Mouse (Mus musculus) urinary bladder, adult 2 months (tissue): ENCODE results near the gene Copz1. TPM values are rescaled to one million over a fixed set of nuclear protein-coding genes. Genes with fewer than 3 reads are reported as not detected.
A peak's percentile ranks its signal among the peaks of the same experiment; 100 is the strongest.

Experiments
- DNase-seq: peaks from one replicate; pipeline ENCODE4 v3.0.0; 2022; ENCODE audit warnings: low spot score
- polyA plus RNA-seq: library from polyadenylated mRNA; depleted of rRNA; stranded (reverse); fragments of >200 nt; gene quantifications from 2 replicates; pipeline ENCODE4 v1.2.3, GENCODE M21; 2012

The Copz1 gene
- polyA plus RNA-seq, 1 experiment = 135 TPM

DNA sequence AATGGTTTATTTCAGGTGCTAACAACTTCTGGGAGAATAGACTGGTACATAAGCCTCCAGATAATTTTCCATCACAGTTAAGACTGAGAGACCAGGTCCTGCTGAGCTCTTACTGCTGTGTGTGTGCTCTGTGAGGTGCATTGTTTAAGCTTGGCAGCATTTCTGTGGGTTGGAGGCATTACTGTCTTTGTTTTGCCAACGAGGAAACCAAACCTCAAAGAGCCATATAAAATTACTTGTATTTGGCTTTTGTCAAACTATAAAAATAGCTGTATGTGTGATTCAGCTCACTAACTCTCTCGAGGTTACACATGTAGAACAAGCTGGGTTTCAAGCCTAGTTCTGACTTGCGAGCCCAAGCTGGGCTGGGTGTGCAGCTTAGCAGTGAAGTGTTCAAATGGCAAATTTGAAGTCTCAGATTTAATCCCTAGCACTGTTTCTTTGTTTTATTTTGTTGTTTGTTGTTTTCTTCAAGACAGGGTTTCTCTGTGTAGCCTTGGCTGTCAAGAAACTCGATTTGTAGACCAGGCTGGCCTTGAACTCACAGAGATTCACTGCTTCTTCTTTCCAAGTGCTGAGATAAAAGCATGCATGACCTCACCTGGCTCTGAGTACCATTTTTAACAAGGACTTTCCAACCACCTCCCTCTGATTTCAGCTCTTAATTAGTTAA, 20.3 kb downstream of the Copz1 start:
- DNase-seq = no peak

DNA sequence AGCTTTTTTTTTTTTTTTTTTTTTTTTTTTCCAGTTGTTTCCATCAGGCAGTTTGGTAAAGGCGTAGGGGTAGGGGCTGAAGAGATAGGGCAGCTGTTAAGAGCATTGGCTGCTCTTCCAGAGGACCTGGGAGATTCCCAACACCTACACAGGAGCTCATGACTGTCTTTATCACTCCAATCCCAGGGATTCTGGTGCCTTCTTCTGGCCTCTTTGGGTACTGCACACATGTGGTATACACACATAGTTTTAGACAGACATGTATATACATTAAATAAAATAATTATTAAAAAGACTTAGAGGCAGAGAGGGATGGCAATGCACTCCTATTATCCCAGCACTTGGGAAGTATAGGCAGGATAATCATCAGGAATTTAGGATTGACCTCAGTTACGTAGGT, 20.9 kb downstream of the Copz1 start:
- DNase-seq = no peak

DNA sequence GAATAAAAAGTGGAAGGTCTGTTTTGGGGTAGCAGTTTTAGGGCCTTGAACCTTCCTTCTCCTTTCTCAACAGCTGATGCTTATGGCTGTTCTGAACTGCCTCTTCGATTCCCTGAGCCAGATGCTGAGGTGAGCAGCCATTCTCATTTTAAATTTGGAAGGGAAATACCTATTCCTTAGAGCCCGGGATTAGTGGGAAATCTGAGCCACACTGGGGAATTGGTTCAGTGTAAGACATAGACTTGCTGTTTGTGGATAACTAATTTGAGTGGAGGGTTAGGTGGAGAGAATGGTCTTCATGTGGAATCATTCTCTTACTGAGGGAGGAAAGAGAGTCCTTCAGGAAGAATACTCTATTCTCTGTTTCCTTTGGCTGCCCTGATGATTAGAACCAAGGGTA, 22.1 kb downstream of the Copz1 start:
- DNase-seq = no peak

DNA sequence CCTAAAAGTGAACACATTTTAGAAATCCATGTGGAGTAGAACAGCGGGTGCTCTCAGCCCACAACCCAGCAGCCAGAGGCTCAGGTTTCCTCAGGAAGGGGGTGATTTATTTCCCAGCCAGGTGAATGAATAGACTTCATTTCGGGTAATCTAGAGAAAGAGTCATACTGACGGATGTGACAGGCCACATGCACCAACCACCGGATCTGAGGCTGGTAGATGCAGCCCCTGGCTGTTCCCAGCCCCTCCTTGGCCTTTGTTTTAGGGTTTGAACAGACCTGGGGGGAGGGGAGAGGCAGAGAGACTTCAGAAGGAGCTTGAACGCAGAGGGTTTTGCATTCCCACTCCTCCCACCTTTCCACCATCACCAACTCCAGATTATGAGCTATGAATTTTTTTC, 23.3 kb downstream of the Copz1 start:
- DNase-seq = no peak

DNA sequence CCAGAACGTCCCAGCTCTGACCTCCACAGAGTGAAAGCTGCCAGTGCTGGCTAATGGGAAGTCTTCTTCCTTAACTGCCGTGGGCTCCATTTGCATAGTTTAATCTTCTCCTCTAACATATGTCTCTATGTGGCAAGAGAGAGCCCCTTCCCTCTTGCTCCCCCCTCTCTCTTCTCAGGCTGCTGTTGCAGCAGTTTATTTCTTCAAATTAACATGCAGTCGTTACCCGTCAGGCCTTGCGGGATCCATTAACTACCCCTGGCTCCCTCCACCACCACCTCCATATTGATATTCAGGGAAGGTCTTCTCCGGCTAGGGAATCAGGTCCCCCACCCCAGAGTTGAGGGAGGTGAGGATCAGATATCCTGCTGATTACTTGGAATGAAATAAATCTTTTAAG, 24.8 kb downstream of the Copz1 start:
- no peak for DNase-seq

DNA sequence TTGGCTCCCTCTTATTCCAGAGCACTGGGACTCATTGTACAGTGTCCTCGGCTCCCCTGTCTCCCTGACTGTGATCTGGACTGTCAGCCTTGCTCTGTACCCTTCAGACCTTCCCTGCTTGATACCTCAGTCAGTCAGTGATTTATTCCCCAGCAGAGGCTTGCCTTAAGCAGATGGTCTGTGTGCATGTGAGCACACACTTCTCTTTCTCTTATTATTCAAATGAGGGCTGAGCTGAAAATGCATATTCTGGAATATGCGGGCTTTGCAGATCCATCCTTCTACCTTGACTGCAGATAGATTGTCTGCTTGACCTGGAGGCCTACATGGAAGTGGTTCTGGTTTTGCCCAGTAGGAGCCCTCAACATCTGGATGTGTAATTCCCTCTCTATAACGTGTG, 25.5 kb downstream of the Copz1 start:
- no peak for DNase-seq

DNA sequence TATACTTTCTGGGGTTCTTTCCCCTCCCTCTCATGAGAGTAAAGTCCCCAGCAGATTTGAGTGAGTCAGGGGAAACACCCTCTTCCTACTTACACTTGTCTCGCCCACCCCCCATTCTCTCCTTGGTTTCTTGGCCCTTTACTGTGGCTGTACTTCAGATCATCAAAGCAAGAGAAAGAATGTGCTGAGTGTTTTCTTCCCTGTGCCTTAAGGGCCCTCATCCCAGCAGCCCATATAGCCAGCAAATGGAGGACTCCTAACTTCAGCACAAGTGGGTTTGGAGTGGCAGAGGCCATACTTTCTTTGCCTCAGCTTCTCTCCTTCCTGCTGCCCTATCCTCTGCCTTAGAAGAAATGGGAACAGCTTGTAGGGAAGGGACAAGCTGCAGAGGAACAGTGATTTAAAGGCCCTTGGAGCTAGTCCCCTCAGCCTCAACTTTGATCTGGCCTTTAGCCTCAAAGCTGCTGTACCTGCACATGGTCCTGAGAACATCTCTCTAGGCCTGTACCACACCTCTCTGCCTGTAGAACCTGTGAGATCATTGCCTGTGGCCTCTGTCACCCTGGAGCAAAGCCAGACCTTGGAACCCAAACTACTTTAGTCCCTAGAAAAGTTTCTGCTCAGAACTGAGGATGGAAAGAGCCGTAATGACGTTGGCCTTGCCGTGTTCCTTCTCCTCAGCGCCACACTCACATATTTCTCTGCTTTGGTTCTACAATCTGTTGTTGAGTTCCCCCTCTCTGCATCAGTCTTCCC, 26.5 kb downstream of the Copz1 start:
- DNase-seq = no peak

DNA sequence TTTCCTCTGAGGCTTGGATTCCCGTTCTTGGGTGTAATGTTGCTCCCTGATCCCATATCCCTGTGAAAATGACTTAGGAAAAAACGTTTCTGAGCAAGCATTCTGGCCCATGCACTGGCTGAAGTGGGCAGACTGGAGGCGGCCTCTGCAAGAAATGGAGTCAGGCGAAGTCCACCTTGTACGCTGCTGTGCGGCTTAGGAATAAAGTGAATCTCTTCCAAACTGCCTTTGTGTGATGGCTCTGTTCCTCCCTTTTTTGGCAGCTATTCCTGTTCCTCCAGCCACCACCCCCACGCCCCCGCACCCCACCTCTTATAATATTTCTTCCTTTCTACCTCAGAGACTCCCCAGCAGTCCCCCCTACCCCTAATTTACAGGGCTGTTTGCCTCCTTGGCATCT, 27.1 kb downstream of the Copz1 start:
- no peak for DNase-seq

DNA sequence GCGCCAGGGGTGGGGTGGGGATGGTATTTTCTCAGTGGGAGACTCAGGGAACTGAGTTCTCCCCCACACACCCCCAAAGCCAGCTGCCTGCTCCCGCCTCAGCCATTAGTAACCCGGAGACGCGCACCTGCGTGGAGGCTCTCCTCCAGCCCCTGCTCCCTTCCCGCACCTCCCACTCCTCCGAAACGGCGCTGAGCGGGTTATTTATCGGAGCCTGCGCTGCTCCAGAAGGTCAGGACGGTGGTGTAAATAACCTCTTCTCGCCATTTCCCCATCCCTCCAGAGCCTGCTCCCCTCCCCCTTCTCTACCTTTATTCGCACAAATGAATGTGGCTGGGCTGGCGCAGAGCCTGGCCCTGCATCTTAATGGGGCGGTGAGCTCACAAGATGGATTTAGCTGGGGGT, 27.6 kb downstream of the Copz1 start:
- no peak for DNase-seq

DNA sequence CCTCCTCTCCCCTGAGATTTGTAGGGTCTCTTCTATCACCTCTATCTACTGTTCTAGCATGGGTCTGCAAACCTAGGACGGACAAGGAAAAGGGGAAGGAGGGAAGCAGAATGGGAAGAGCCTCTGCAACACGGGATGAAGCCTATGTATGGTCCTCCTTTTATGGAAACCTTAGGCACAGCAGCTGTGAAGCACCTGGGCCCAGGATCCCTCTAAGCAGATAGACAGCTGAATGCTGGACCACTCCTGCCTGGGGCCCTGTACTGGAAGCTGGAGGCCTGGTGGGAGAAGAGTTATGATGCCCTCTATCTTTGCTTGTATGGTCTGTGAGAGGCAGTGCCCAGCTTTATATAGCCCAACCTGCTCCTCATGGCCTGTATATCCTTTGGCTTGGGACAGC, 28.0 kb downstream of the Copz1 start:
- no peak for DNase-seq

DNA sequence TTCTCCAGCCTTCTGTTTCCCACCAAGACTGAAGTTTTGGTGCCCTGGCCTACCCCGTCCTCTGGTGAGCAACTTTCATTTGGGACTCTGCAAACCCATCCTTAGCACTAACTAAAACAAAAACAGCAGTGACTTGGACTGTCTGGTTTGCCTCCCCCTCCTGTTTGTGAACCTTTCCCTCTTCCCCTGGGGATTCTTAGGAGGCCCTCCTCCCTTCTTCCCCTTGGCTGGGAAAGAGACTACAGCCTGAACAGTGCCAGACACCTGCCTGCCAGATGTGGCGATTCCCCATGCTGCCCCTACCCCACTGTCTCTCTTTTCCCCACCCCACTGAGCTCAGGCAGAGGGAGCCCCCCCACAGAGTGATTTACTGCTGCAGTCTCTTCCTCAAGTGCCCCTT, 28.5 kb downstream of the Copz1 start:
- no peak for DNase-seq

DNA sequence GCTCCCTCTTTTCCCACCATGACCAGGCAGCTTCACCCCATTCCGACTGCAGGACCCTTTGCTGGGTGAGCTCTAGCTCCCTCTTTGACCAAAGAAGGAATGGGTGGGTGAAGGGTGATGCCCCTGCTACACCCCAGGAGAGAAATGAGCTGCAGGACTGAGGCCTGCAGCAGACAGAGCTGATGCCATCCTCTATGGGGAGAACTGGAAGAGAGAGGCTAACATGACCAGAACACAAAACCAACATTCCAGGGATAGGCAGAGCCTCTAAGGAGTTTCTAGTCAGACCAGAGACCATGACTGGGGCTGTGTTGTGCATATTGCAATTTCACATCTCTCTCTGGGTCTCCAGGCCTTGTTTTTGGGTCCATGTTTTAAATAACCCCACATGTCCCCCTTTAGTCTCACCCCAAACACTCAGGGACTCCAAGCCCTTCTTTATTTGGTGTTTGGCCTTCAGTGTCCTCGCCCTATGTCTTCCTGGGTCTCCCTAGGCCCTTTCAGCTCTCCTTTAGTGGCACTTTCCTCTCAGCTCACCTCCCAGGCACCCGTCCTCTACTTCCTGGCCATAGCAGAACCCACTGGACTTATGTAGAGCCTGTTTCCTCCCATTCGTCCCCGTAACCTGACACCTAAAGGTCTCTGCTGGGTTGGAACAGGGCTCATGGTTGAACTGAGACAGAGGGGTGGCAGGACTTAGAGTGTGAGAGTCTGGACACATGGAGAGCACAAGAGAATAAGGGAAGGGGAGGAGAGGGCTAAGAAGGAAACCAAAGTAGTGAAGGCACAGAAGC, 29.2 kb downstream of the Copz1 start:
- no peak for DNase-seq

DNA sequence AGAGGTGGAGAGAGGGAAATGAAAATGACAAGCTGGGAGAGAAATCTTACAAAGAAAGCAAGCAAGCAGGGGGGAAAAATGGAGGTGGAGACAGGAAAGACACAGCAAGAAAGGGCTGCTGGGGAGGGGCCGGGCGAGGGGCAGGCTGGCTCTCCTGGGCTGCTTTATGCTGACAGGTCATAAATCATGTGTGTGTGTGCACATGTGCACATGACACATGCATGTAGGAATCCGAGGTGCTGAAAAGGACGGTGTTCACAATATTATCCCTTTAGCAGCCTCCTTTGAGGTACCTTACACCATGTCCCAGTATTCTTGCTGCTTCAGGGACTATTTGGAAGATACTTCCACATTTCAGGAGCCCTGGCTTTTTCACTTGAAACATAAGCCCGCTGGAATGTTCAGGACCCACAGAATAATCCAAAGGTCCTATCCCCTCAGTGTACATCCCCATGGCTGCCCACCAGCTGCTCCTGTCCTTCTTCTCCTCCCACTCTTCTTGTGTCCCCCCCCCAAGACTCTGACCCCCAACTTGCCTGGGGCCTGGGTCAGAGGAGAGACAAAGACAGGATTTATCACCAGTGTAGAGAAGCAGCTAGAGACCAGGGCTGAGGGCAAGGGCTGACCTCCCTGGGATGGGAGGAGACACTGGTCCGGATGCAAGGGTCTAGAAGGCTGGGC, 30.0 kb downstream of the Copz1 start:
- no peak for DNase-seq

DNA sequence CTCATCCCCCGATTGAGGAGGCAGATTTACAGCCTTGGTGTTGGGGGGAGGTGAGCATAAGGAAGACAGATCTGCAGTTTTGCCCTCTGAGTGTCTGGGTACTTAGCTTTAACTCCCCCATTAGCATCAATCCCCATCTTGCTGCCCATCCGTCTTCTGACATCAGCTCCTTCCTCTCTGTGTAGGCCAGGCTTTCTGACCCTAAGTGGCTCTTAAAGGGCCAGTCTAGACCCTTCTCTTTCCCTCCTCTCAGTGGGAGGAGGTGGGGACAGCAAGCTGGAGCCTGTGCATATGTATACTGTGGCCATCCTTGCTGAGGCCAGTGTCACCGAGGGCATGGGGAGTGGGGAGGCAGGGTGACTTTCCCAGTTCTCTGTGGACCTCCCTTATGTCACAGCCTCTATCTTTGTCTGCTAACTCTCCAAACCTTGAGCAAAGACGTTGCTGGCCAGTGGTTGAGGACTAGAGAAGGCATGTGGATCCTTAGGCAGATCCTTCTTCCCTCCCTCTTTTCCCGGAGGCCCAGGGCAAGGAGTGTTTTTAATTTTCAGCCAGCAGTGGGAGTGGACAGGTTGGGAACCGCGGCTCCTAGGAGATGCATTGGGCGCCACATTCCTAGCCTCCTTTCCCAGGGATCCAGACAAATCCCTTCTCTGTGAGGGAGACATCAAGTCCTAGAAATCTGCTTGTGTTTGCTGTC, 31.6 kb downstream of the Copz1 start:
- no peak for DNase-seq

DNA sequence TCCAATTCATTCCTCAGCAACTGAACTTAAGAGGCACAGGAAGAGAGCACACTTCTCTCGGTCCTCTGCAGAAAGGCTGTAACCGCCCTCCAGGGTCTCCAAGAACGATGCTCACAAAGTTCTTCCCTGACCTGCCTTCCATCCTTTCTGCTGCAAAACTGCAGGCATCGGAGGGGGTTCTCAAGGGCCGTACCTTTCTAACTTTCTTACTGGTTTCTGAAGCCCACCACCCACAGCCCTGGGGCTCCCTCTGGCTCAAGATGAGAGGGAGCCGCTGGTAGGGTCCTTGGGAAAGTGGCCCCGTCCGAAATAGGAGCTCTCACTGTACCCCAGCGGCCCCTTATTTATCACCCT, 32.1 kb downstream of the Copz1 start:
- no peak for DNase-seq

DNA sequence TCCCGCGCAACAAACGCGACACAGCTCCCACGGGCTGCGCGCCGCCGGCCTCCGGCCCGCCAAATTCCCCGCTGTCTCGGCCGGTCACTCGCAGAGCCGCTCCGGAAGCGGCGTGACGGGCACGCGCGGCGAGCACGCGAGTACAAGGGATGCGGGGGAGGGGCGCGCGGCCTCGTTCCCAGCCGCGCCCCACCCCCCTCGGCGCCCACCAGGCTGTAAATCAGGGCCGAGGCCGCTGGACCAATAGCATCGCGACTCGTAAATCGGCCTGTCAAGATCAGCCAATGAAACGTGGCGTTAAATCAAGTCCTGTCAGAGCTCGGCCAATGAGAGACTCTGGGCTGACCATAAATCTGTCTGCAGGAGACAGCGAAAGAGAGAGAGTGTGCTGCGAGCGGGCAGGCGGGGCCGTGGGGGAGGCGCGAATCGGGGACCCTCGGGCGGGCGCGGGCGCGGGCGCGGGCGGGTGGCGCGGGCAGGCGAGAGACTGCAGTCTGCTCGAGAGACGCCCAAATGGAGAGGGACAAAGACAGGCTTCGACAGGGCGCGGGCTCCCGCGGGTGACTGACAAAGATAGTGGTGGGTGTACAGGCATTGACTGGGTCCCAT, 32.7 kb downstream of the Copz1 start:
- peak; percentile 84 for DNase-seq

DNA sequence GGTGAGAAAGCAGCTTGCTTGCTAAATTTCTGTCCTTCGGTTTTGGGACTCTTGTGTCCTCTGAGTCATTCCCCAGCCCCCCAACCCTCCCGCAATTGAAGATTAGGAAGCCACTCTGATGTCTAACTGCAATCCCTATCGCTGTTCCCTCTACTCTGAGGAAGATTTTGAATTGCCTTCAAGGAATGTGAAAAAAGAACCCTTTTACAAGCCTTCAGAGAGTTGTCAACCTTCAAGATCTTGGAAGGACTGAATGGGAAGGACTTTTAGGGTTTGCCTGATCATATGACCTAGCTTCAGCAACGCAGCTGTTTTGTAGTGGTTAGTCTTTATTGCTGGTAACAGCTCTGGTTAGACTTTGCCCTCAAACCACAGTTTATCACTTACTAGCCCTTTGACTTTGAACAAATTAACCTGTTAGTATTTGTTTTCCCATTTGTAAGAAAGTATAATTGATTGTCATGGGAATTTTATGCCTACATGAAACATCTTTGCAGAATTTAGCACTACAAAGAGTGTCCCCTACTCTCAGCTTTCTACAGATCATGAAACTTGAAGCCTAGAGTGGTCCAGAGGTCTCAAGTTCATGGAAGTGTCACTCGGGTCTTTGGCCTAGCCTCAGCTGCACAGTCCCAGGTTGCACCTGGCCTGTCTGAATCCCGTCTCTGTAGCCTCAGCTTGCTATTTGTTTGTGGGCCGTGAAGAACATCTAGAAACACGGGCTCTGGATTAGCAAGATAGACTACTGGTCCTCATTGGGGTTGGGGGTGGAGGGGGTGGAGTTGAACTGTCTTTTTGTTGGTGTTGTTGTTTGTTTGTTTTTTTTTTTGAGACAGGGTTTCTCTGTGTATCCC, 33.5 kb downstream of the Copz1 start:
- DNase-seq = no peak

DNA sequence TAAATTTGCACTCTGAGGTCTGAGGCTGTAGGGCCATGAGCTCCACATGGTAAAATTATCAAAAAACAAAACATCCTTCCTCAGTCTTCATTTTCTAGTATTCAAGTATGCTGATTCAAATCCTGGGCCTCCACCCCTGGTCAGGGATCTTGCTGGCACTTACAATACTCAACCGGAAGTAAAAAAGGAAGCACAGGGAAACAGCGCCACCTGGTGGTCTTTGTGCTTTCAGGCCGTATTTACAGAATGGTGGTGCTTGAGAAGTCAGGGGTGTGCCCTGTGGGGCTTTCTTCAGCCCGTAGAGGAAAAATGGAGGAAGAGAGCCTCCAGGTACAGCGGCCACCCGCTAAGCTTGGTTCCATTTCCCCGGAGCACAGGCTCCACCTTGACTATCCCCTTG, 34.6 kb downstream of the Copz1 start:
- DNase-seq = peak; percentile 76

DNA sequence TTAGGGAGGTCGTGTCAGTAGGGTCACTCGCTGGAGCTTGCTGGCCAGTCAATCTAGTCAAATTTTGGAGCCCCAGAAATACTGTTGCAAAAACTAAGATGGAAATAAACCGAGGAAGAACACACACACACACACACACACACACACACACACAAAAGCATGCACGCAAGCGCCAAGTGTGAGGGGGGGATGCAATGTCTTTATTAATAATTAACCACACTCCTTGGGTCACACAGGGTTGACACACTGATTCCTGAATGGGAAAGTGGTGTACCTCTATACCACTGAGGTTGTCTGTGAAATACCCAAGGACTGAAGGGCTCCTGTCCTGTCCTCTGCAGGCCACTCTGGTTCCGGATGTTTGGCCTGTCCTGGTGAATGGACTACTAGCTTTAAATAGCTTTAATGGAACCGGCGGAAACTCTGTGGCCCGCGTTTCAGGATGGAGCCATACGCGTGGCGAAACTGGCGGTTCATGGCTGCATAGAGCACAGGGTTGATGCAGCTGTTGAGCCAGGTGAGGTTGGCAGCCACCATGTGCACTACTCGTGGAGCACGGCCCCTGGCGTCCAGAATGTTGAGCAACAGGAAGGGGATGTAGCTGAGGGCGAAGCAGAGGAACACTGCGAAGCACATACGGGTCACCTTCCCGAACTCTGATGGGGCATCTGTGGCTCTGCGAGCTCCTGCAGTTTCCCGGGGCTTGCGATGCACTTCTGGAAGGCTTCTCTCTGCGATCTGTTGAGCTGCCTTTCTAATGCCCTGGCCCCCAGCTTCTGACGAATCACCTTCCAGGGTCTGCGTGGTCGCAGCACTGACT, 35.8 kb downstream of the Copz1 start:
- DNase-seq = no peak
